Mouse (Mus musculus): ENCODE data around the gene Lrrc1. TPM values are rescaled to one million over a fixed set of nuclear protein-coding genes. Genes with fewer than 3 reads are reported as not detected.

Lrrc1 gene
- total and polyA plus RNA-seq, 3 experiments, result 5.3 to 12.1 TPM; not detected in 1

DNA sequence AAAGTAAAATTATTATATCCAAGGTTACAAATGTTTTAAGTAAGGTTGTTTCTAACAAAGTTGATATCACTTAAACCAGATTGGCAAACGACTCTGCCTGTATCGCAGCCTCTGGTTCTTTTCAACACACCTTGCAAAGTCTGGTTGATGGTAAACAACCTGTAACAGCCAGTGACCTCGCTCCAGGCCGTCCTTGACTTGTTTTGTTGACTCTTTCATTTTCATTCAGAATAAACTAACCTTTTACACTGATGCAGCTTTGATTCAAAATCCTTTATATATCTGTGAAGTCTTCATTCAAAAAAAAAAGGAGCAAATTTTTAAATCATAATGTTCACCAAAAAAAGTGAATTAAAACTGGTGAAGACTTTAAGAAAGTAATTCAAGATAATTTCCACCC lies 147.6 kb downstream of the Lrrc1 start:
- DNase-seq (ENCODE audit: low read depth, low spot score), result no peak

DNA sequence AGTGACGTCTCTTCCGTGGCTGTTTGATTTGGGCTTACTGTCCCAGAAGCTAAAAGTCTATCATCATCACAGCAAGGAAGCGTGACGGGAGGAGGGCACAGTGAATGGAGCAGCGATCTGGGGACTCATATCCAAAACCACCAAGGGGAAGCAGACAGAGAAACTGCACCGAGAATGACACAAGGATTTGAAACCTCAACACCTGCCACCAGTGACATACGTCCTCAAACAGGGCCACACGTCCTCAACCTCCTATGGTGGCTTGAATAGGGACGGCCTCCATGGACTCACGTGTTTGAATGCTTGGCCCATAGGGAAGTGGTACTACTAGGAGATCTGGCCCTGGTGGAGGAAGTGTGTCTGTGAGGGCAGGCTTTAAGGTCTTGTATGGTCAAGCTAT lies 153.4 kb downstream of the Lrrc1 start:
- no peak overlapping the region for H3K9ac ChIP-seq (ENCODE audit: control insufficient read depth, low read depth, low read length, poor library complexity, severe bottlenecking)
- no peaks in the 10 kb centered on the region for H3K4me1 ChIP-seq (ENCODE audit: control insufficient read depth in 1 of 2, insufficient read depth in 2 of 2, low read length in 2 of 2)
- TF ChIP-seq BHLHE40 (IDR thresholded peaks at IDR 0.05; ENCODE audit: borderline replicate concordance, low read depth, low read length) (no peak), CTCF (IDR thresholded peaks at IDR 0.05 in 2 of 3, conservative IDR thresholded peaks at IDR 0.05 in 1 of 3; ENCODE audit: control insufficient read depth in 1 of 3, insufficient read depth in 1 of 3, low read depth in 2 of 3, low read length in 3 of 3, poor library complexity in 1 of 3, severe bottlenecking in 1 of 3) (no peak), USF2 (IDR thresholded peaks at IDR 0.05; ENCODE audit: borderline replicate concordance in 1 of 2, insufficient read depth in 1 of 2, low read depth in 1 of 2, low read length in 2 of 2) (no peak), KAT2A (conservative IDR thresholded peaks at IDR 0.05; ENCODE audit: low read depth, low read length) (no peak), JUND (IDR thresholded peaks at IDR 0.05; ENCODE audit: low read depth, low read length) (no peak), TBP (IDR thresholded peaks at IDR 0.05; ENCODE audit: low read depth, low read length) (no peak), UBTF (IDR thresholded peaks at IDR 0.05; ENCODE audit: borderline replicate concordance, insufficient read depth, low read depth, low read length) (no peak), ETS1 (IDR thresholded peaks at IDR 0.05; ENCODE audit: low read depth, low read length) (no peak), RAD21 (IDR thresholded peaks at IDR 0.05; ENCODE audit: low read depth, low read length) (no peak), ELF1 (IDR thresholded peaks at IDR 0.05; ENCODE audit: low read depth, low read length) (no peak), POLR2AphosphoS2 (IDR thresholded peaks at IDR 0.05; ENCODE audit: low read length) (no peak), TAL1 (IDR thresholded peaks at IDR 0.05; ENCODE audit: low read length) (no peak), SMC3 (IDR thresholded peaks at IDR 0.05; ENCODE audit: low read depth, low read length) (no peak), GABPA (IDR thresholded peaks at IDR 0.05; ENCODE audit: low read depth, low read length) (no peak), MAZ (IDR thresholded peaks at IDR 0.05; ENCODE audit: low read depth, low read length) (no peak)
- H3K36me3 ChIP-seq (ENCODE audit: control insufficient read depth in 1 of 2, insufficient read depth in 2 of 2, low read length in 2 of 2), result no peaks in the 10 kb centered on the region
- H3K27me3 ChIP-seq (ENCODE audit: control insufficient read depth in 1 of 2, insufficient read depth in 2 of 2, low read length in 2 of 2), result peaks cover 2 to 3% of the 10 kb centered on the region in 2 experiments; a peak in 1 of 4 replicates
- H3K9me3 ChIP-seq (replicated peaks; ENCODE audit: insufficient read depth, low read length), result no peaks in the 10 kb centered on the region
- H3K4me3 ChIP-seq (ENCODE audit: control insufficient read depth in 1 of 2, insufficient read depth in 1 of 2, low read depth in 2 of 2, low read length in 2 of 2), result no peak overlapping the region
- no peak overlapping the region for H3K27ac ChIP-seq (ENCODE audit: control insufficient read depth, low read depth, low read length)
- H3K79me2 ChIP-seq (ENCODE audit: control insufficient read depth, insufficient read depth, low read length, poor library complexity), result no peaks in the 10 kb centered on the region
- DNase-seq (ENCODE audit: low read depth, low spot score), result no peak

More for the DNA sequence above, 147.6 kb downstream of the Lrrc1 start:
- no peaks in the 10 kb centered on the region for H3K79me2 ChIP-seq (ENCODE audit: control insufficient read depth, insufficient read depth, low read length, poor library complexity)
- no peak overlapping the region for H3K9ac ChIP-seq (ENCODE audit: control insufficient read depth, low read depth, low read length, poor library complexity, severe bottlenecking)
- TF ChIP-seq CTCF (IDR thresholded peaks at IDR 0.05 in 2 of 3, conservative IDR thresholded peaks at IDR 0.05 in 1 of 3; ENCODE audit: control insufficient read depth in 1 of 3, insufficient read depth in 1 of 3, low read depth in 2 of 3, low read length in 3 of 3, poor library complexity in 1 of 3, severe bottlenecking in 1 of 3) (no peak), CHD2 (IDR thresholded peaks at IDR 0.05; ENCODE audit: low read length) (no peak), USF1 (IDR thresholded peaks at IDR 0.05; ENCODE audit: low read depth, low read length) (no peak), TAL1 (IDR thresholded peaks at IDR 0.05; ENCODE audit: low read length) (no peak), POLR2AphosphoS5 (IDR thresholded peaks at IDR 0.05; ENCODE audit: borderline replicate concordance, low read depth, low read length) (no peak)
- peaks cover 0 to 8% of the 10 kb centered on the region in 2 experiments; a peak in 2 of 4 replicates for H3K36me3 ChIP-seq (ENCODE audit: control insufficient read depth in 1 of 2, insufficient read depth in 2 of 2, low read length in 2 of 2)
- H3K4me1 ChIP-seq (ENCODE audit: control insufficient read depth in 1 of 2, insufficient read depth in 2 of 2, low read length in 2 of 2), result peaks cover 0 to 2% of the 10 kb centered on the region in 2 experiments; a peak in 1 of 4 replicates
- H3K9me3 ChIP-seq (replicated peaks; ENCODE audit: insufficient read depth, low read length), result no peaks in the 10 kb centered on the region
- no peak overlapping the region for H3K4me3 ChIP-seq (ENCODE audit: control insufficient read depth in 1 of 2, insufficient read depth in 1 of 2, low read depth in 2 of 2, low read length in 2 of 2)
- H3K27me3 ChIP-seq (ENCODE audit: control insufficient read depth in 1 of 2, insufficient read depth in 2 of 2, low read length in 2 of 2), result peaks cover 2 to 4% of the 10 kb centered on the region in 2 experiments; a peak in 2 of 4 replicates
- H3K27ac ChIP-seq (ENCODE audit: control insufficient read depth, low read depth, low read length), result no peak overlapping the region

Data from MEL (cell line).